Mouse (Mus musculus): Measurements from ENCODE around the gene Tbk1. TPM values are rescaled to one million over a fixed set of nuclear protein-coding genes. Genes with fewer than 3 reads are reported as not detected.

The Tbk1 gene
- polyA plus RNA-seq, 1 experiment from 2014 or later: 34.6 TPM

GRCm38 (mm10) chr10:121530365-121531003 lies 56.1 kb downstream of the Tbk1 start:
- no peak overlapping the region for H3K27ac ChIP-seq
- H3K27me3 ChIP-seq: no peaks in the 10 kb centered on the region
- no peak overlapping the region for H3K4me3 ChIP-seq
- H3K36me3 ChIP-seq: no peaks in the 10 kb centered on the region
- H3K9me3 ChIP-seq: 0 out of 2 replicates have a peak, but pooled peaks cover 5% of the 10 kb centered on the region
- no peak overlapping the region for H3K9ac ChIP-seq
- H3K4me2 ChIP-seq: no peak overlapping the region
- ATAC-seq (ENCODE audit: low FRiP score): no peak
- 90% methylated on average over 8 of the region's 8 CpGs for WGBS
- peaks cover 6% of the 10 kb centered on the region; the same call in 1 of the 2 replicates for H3K4me1 ChIP-seq (replicated peaks)

GRCm38 (mm10) chr10:121529261-121529660 lies 57.3 kb downstream of the Tbk1 start:
- Histone ChIP-seq H3K4me3 (no peak overlapping the region), H3K4me1 (replicated peaks) (peaks cover 6% of the 10 kb centered on the region; the same call in 1 of the 2 replicates), H3K4me2 (no peak overlapping the region), H3K36me3 (no peaks in the 10 kb centered on the region), H3K27ac (no peak overlapping the region), H3K9me3 (0 out of 2 replicates have a peak, but pooled peaks cover 5% of the 10 kb centered on the region), H3K9ac (no peak overlapping the region), H3K27me3 (no peaks in the 10 kb centered on the region)
- WGBS: 98% methylated on average over 1 of the region's 1 CpGs
- no peak for ATAC-seq (ENCODE audit: low FRiP score)

- H3K36me3 ChIP-seq: no peaks in the 10 kb centered on the region
- H3K4me1 ChIP-seq (replicated peaks): peaks cover 5% of the 10 kb centered on the region; the same call in 1 of the 2 replicates
- 78% methylated on average over 3 of the region's 3 CpGs for WGBS
- no peaks in the 10 kb centered on the region for H3K27me3 ChIP-seq
- 0 out of 2 replicates have a peak, but pooled peaks cover 5% of the 10 kb centered on the region for H3K9me3 ChIP-seq
- H3K9ac ChIP-seq: no peak overlapping the region
- ATAC-seq (ENCODE audit: low FRiP score): no peak
- H3K4me2 ChIP-seq: no peak overlapping the region
- no peak overlapping the region for H3K27ac ChIP-seq
- no peak overlapping the region for H3K4me3 ChIP-seq
Measured at GRCm38 (mm10) chr10:121528470-121528869, 58.1 kb downstream of the Tbk1 start.

GRCm38 (mm10) chr10:121527114-121527513 lies 59.5 kb downstream of the Tbk1 start:
- no peaks in the 10 kb centered on the region for H3K36me3 ChIP-seq
- H3K27ac ChIP-seq: no peak overlapping the region
- no peak overlapping the region for H3K4me3 ChIP-seq
- H3K27me3 ChIP-seq: no peaks in the 10 kb centered on the region
- H3K4me1 ChIP-seq (replicated peaks): no peaks in the 10 kb centered on the region
- H3K9ac ChIP-seq: no peak overlapping the region
- H3K9me3 ChIP-seq: 0 out of 2 replicates have a peak, but pooled peaks cover 5% of the 10 kb centered on the region
- WGBS: 91% methylated on average over 6 of the region's 6 CpGs
- H3K4me2 ChIP-seq: no peak overlapping the region
- no peak for ATAC-seq (ENCODE audit: low FRiP score)

GRCm38 (mm10) chr10:121520923-121521585 lies 65.5 kb downstream of the Tbk1 start:
- no peaks in the 10 kb centered on the region for H3K36me3 ChIP-seq
- no peak overlapping the region for H3K9ac ChIP-seq
- peak overlapping the region; percentile 6; the same call in 1 of the 2 replicates for H3K4me2 ChIP-seq
- 11% methylated on average over 12 of the region's 12 CpGs for WGBS
- peak overlapping the region; percentile 25; the same call in 1 of the 2 replicates for H3K27ac ChIP-seq
- H3K9me3 ChIP-seq: no peaks in the 10 kb centered on the region
- peak; percentile 24; the same call in 1 of the 2 replicates for ATAC-seq (ENCODE audit: low FRiP score)
- H3K4me3 ChIP-seq: no peak overlapping the region
- H3K4me1 ChIP-seq (replicated peaks): peaks cover 13% of the 10 kb centered on the region; the same call in 1 of the 2 replicates
- no peaks in the 10 kb centered on the region for H3K27me3 ChIP-seq

GRCm38 (mm10) chr10:121519710-121520109 lies 66.9 kb downstream of the Tbk1 start:
- Histone ChIP-seq H3K4me2 (no peak overlapping the region), H3K9me3 (no peaks in the 10 kb centered on the region), H3K27ac (no peak overlapping the region), H3K4me3 (no peak overlapping the region), H3K27me3 (no peaks in the 10 kb centered on the region), H3K4me1 (replicated peaks) (peaks cover 14% of the 10 kb centered on the region; the same call in 1 of the 2 replicates), H3K36me3 (no peaks in the 10 kb centered on the region), H3K9ac (no peak overlapping the region)
- 79% methylated on average over 2 of the region's 2 CpGs for WGBS
- ATAC-seq (ENCODE audit: low FRiP score): no peak

- Histone ChIP-seq H3K4me2 (no peak overlapping the region), H3K4me1 (replicated peaks) (peaks cover 7% of the 10 kb centered on the region; the same call in 1 of the 2 replicates), H3K9ac (no peak overlapping the region), H3K9me3 (no peaks in the 10 kb centered on the region), H3K4me3 (no peak overlapping the region), H3K27me3 (no peaks in the 10 kb centered on the region), H3K36me3 (no peaks in the 10 kb centered on the region), H3K27ac (no peak overlapping the region)
- ATAC-seq (ENCODE audit: low FRiP score): peak; percentile 59
- 32% methylated on average over 18 of the region's 18 CpGs for WGBS
Measured at GRCm38 (mm10) chr10:121516008-121516600, 70.5 kb downstream of the Tbk1 start.

GRCm38 (mm10) chr10:121509751-121510643 lies 76.6 kb downstream of the Tbk1 start:
- Histone ChIP-seq H3K27me3 (no peaks in the 10 kb centered on the region), H3K4me3 (no peak overlapping the region), H3K27ac (no peak overlapping the region), H3K9me3 (no peaks in the 10 kb centered on the region), H3K4me2 (peak overlapping the region; percentile 11; the same call in 1 of the 2 replicates), H3K36me3 (no peaks in the 10 kb centered on the region), H3K9ac (no peak overlapping the region), H3K4me1 (replicated peaks) (peaks cover 32% of the 10 kb centered on the region)
- 0 out of 2 replicates have a peak, but pooled peaks have one; percentile 11 for ATAC-seq (ENCODE audit: low FRiP score)
- 23% methylated on average over 24 of the region's 24 CpGs for WGBS

GRCm38 (mm10) chr10:121507755-121508544 lies 78.6 kb downstream of the Tbk1 start:
- 92% methylated on average over 16 of the region's 16 CpGs for WGBS
- H3K4me1 ChIP-seq (replicated peaks): peaks cover 36% of the 10 kb centered on the region
- H3K9me3 ChIP-seq: no peaks in the 10 kb centered on the region
- ATAC-seq (ENCODE audit: low FRiP score): no peak
- H3K36me3 ChIP-seq: no peaks in the 10 kb centered on the region
- H3K27me3 ChIP-seq: no peaks in the 10 kb centered on the region
- H3K4me2 ChIP-seq: no peak overlapping the region
- no peak overlapping the region for H3K27ac ChIP-seq
- no peak overlapping the region for H3K4me3 ChIP-seq
- H3K9ac ChIP-seq: no peak overlapping the region

GRCm38 (mm10) chr10:121506731-121507583 lies 79.6 kb downstream of the Tbk1 start:
- H3K4me3 ChIP-seq: no peak overlapping the region
- no peak for ATAC-seq (ENCODE audit: low FRiP score)

More at GRCm38 (mm10) chr10:121506731-121507583, 79.6 kb downstream of the Tbk1 start:
- Histone ChIP-seq H3K4me2 (no peak overlapping the region), H3K9ac (peak overlapping the region; percentile 13; the same call in 1 of the 2 replicates), H3K27ac (peak overlapping the region; percentile 79; the same call in 1 of the 2 replicates), H3K4me1 (replicated peaks) (peaks cover 36% of the 10 kb centered on the region), H3K36me3 (no peaks in the 10 kb centered on the region), H3K27me3 (no peaks in the 10 kb centered on the region), H3K9me3 (no peaks in the 10 kb centered on the region)
- WGBS: 40% methylated on average over 29 of the region's 29 CpGs
